Mouse (Mus musculus): ENCODE data around the gene 2200002J24Rik.
A peak's percentile ranks its signal among the peaks of the same experiment; 100 is the strongest.
"Not testable (repeated sequence)": the region's sequence is repeated elsewhere in the genome, so short reads cannot be mapped to it uniquely, and the experiment has no call there.

Gene 2200002J24Rik

GRCm38 (mm10) chr7:30728739-30729395, 30.1 kb downstream of the 2200002J24Rik start:
- DNase-seq (ENCODE audit: low spot score): no peak

GRCm38 (mm10) chr7:30729396-30730063, 30.8 kb downstream of the 2200002J24Rik start, which contains the start of gene Tmem147:
Gene Tmem147 (minus strand): TSS chr7:30729540.
- peak; percentile 92 for DNase-seq (ENCODE audit: low spot score)

DNA sequence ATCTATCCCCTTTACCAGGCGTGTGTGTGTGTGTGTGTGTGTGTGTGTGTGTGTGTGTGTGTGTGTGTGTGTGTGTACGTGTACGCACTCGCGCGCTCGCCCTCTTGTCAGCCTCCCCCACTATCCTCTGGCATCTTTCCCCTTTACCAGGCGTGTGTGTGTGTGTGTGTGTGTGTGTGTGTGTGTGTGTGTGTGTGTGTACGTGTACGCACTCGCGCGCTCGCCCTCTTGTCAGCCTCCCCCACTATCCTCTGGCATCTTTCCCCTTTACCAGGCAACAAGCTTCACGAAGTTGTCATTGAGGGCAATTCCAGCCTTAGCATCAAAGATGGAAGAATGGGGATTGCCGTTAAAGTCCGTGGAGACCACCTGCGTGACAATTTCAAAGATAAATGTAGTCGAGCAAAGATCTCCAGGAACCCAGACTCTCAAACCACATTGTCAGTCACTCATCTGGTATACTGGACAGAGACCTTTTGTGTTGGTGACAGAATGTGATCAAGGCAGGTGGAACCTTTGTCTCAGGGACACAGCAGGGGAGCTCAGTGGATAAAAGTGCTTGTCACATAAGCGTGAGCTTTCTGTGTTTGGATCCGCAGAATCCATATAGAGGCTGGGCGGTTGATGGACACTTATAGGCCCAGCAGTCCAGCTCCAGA, 31.5 kb downstream of the 2200002J24Rik start:
- not testable (repeated sequence) for DNase-seq (ENCODE audit: low spot score)

GRCm38 (mm10) chr7:30736211-30736610, 37.5 kb downstream of the 2200002J24Rik start:
- DNase-seq (ENCODE audit: low spot score): no peak

- DNase-seq (ENCODE audit: low spot score): not testable (repeated sequence)
These were observed 43.8 kb downstream of the 2200002J24Rik start for GRCm38 (mm10) chr7:30742570-30742969.

DNA sequence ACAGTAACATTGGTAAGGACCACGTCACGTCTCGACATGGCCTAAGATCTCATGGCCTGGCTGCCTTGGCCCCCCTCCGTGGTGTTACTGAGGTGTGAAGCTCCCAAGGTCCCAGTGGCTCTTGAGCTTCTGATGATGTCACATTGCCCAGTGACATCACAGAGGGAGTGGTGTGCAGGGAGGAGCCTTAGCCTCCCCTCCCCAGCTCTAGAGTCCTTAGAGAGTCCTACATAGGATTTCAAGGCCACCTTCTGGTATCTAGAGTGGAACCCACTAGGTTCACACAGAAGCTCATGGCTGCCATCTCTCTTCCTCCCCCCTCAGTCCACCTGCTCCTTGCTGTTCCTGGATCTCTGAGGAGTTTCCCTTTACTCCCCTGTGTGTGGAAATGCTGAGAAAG, 44.9 kb downstream of the 2200002J24Rik start, which contains the start of gene Gapdhs:
Gene Gapdhs, minus strand, starts transcription at position 65 of the 400 bp plus-strand sequence.
- DNase-seq (ENCODE audit: low spot score): not testable (repeated sequence)

GRCm38 (mm10) chr7:30744022-30744598, 45.4 kb downstream of the 2200002J24Rik start:
- peak; percentile 29 for DNase-seq (ENCODE audit: low spot score)

DNA sequence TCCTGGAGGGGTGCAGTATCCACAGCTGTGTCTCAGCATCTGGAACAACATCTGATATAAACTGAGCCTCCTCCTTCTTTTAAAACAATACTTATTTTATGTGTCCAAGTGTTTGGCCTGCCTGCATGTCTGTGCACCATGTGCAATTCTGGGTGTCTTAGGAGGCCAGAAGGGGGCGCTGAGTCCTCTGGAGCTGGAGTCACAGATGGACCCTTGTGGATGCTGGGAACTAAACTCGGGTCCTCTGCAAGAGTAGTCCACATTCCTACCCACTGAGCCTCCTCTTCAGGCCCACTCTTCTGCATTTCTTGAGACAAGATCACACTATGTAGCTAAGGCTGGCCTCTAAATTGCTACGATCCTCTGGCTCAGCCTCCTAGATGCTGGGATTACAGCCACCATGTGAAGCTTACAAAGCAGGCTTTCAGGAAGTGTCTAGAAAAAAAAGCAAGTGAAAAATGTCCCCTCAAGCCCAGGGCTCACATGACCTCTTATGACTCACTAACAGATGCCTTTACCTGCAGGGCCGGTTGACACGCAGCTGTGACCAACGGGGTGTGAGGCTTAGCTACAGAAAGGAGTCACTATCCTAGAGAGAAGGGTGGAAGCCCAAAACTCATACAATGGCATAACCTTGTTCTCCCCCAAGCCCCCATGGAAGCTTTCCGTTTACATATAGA, 48.9 kb downstream of the 2200002J24Rik start:
- no peak for DNase-seq (ENCODE audit: low spot score)
